Mouse (Mus musculus): Measurements from ENCODE around the gene Scd4.
"Not testable (repeated sequence)": the region's sequence is repeated elsewhere in the genome, so short reads cannot be mapped to it uniquely, and the experiment has no call there.

Gene Scd4

DNA sequence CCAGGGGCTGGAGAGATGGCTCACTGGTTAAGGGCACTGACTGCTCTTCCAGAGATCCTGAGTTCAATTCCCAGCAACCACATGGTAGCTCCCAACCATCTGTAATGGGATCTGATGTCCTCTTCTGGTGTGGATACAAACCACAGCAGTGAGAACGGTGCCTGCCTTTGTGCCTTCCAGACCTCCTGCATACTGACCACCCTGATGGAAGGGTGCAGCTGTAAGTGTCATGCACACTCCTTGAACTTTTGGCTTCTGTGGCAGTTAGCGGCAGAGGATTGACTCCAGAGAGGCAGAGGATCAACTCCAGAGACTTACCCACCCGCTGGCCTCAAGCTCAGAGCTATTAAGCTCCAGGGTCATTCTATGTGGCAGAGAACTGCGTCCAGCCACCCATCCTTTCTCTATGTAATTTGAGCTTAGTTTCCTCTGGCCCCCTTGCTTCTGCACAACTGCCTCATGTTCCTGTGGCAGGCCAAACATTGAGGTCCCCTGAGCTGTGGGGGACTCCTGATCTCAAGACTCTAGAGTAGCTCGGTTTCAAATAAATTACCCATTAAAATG lies 16.1 kb upstream of the Scd4 start:
- DNase-seq (ENCODE audit: low spot score in 2 of 2), result no peak

DNA sequence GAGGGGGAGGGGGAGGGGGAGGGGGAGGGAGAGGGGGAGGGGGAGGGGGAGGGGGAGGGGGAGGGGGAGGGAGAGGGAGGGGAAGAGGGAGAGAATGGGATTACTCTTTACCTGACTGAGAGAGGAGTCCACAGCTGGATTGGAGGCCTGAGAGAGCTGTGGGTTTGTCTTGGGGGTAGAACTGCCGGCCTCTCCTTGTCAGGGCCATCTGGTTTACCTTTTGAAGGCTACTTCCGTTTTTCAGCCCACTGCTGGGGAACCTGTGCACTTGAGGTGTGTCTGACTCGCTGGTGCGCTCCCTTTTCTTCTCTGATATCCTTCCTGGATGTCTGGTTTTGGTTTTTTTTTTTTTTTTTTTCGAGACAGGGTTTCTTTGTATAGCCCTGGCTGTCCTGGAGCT lies 15.5 kb upstream of the Scd4 start:
- DNase-seq (ENCODE audit: low spot score in 2 of 2), result no peak

DNA sequence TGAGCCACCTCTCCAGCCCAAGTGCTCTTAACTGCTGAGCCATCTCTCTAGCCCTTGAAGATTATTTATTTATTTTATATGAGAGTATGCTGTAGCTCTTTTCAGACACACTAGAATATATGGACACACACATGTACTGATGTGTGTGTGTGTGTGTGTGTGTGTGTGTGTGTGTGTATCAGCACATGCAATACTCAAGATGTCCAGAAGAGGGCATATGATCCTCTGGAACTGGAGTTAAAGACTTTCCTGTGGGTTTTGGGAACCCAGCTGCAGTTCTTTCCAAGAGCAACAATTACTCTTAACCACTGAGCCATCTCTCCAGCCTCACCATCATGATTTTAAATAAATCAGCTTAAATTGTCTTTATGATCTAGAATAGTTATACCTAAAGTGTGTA lies 14.3 kb upstream of the Scd4 start:
- no peak for DNase-seq (ENCODE audit: low spot score in 2 of 2)

DNA sequence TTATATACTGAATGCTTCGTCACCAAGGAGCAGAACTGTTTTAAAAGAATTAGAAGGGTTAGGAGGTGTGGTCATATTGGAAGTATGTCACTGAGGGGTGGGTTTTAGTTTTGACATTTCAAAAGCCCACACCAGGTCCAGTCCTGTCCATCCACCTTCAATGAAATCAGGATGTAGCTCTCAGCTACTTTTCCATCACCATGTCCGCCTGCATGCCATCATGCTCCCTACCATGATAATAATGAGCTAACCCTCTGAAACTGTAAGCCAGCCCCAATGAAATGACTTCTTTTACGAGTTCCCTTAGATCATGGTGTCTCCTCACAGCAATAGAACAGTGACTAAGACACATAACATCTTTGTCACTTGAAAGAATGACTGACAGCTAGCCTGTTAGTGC lies 12.6 kb upstream of the Scd4 start:
- no peak for DNase-seq (ENCODE audit: low spot score in 2 of 2)

GRCm38 (mm10) chr19:44321201-44321600 lies 11.7 kb upstream of the Scd4 start:
- DNase-seq (ENCODE audit: low spot score in 2 of 2), result no peak

DNA sequence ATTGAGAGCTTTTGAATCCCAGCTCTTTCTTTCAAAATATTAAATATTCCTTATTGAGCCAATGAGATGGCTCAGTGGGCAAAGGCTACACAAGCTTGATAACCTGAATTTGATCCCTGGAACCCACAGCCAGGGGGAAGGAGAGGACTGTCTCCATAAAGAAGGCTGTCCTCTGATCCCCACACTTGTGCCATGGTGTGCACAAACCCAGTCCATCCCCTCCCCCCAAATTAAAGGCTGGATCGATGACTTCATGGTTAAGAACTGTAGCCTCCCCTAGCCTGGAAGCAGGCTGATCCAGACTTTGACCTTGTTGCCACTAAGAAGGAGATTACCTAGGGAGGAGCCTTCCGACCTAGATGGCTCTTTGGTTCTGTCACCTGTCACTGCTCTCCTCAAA lies 11.3 kb upstream of the Scd4 start:
- DNase-seq (ENCODE audit: low spot score in 2 of 2), result no peak

- DNase-seq (ENCODE audit: low spot score in 2 of 2), result no peak
Observed at GRCm38 (mm10) chr19:44329566-44329965, 3.3 kb upstream of the Scd4 start.

- not testable (repeated sequence) for DNase-seq (ENCODE audit: low spot score in 2 of 2)
Observed at GRCm38 (mm10) chr19:44331128-44331527, 1.8 kb upstream of the Scd4 start.

DNA sequence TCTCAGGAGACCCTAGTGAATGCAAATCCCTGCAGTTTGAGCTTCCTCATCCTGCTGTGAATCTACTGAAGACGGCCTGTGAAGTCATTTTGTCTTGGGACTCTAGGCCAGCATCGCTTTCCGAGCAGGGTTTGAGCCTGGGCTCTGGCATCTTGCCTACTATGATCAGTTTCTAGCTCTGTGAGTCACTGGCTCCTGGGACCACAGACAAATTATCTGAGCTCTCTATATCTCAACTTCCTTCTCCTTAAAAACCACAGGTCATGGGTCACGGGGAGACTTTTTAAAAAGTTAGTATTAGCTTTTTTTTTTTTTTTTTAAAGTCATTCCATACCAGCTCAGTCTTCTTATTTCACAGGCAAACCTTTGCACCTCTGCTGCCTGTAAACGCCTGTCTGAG lies 981 bp upstream of the Scd4 start:
- no peak for DNase-seq (ENCODE audit: low spot score in 2 of 2)

- DNase-seq (ENCODE audit: low spot score in 2 of 2), result peak; percentile 74 to 84
Observed at GRCm38 (mm10) chr19:44332326-44332725, 566 bp upstream of the Scd4 start.

- DNase-seq (ENCODE audit: low spot score in 2 of 2), result no peak
Observed at GRCm38 (mm10) chr19:44333991-44334390, 1.1 kb downstream of the Scd4 start.

GRCm38 (mm10) chr19:44335876-44336662 lies 3.2 kb downstream of the Scd4 start:
- peak; percentile 24 to 51 for DNase-seq (ENCODE audit: low spot score in 2 of 2)

- DNase-seq (ENCODE audit: low spot score in 2 of 2), result no peak
Observed at GRCm38 (mm10) chr19:44349689-44350088, 16.8 kb downstream of the Scd4 start.

GRCm38 (mm10) chr19:44351756-44352155 lies 18.9 kb downstream of the Scd4 start:
- no peak for DNase-seq (ENCODE audit: low spot score in 2 of 2)

DNA sequence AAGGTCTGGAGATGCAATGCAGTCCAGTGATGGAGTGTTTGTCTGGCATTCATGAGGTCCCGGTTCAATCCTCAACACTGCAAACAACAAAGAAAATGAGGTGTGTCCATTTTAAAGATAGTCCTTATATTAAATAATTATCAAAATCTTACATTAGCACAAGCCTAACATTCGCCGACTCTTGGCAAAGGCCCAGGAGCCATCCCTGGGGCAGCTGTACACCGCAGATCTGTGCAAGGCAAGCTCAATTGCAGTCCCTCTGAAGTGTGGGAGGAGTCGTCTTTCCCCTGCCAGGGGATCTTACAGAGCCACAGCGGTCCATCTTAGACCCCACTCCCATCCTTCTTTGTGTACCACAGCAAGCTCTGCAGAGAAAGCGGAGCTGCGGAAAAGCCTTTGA lies 25.8 kb downstream of the Scd4 start:
- no peak for DNase-seq (ENCODE audit: low spot score in 2 of 2)

DNA sequence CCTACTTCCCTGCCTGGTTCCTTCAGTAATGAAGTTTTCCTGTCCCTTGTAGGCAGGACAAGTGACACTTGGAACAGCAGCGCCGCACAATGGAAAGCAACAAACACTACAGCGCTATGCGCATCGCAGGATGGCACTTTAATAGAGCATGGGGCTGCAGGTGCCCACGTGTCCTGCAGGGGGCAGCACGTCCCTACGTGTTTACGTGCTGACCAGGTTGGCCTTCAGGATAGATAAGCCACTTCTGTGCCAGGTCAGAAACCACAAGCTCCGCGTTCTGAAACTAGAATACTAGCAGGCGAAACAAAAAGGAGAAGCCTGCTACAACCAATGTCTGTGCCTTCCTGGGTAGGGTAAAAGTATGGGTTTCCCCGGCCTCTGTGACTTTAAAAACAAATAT lies 30.6 kb downstream of the Scd4 start:
- peak; percentile 44 to 56 for DNase-seq (ENCODE audit: low spot score in 2 of 2)

DNA sequence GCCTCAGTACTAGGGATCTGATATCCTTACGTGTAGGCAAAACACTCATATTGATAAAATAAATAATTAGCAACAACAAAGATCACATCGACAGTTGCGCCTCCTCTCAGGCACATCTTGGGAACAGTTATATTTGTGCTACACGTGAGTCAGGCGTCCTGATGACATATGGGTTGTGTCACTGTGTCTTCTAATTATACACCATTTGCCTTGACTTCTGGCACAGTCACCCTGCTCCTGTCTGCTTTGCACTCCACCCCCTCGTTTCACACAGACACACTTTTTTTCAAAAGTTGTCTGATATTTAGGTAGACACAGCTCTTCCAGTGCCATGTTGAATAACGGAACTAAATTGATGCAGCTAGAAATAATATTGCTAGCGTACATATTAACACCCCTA lies 31.1 kb downstream of the Scd4 start:
- peak; percentile 13 to 16 for DNase-seq (ENCODE audit: low spot score in 2 of 2)

DNA sequence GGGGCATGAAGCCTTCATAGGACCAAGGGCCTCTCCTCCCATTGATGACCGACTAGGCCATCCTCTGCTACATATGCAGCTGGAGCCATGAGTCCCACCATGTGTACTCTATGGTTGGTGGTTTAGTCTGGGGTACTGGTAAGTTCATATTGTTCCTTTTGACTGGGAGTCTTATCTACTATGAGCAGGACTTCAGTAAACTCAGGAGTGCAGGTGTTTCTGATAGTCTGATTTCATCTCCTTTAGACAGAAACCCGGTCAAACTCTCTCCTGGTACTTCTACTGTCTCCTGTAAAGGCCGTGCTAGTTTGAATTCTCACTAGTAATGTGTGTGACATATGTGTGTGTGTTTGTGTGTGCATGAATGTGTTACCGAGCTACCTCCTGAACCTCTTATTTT lies 32.8 kb downstream of the Scd4 start:
- DNase-seq (ENCODE audit: low spot score in 2 of 2), result no peak

- DNase-seq (ENCODE audit: low spot score in 2 of 2), result not testable (repeated sequence)
Observed at GRCm38 (mm10) chr19:44367076-44367475, 34.2 kb downstream of the Scd4 start.

- DNase-seq (ENCODE audit: low spot score in 2 of 2), result no peak
Observed at GRCm38 (mm10) chr19:44369371-44369770, 36.5 kb downstream of the Scd4 start.

DNA sequence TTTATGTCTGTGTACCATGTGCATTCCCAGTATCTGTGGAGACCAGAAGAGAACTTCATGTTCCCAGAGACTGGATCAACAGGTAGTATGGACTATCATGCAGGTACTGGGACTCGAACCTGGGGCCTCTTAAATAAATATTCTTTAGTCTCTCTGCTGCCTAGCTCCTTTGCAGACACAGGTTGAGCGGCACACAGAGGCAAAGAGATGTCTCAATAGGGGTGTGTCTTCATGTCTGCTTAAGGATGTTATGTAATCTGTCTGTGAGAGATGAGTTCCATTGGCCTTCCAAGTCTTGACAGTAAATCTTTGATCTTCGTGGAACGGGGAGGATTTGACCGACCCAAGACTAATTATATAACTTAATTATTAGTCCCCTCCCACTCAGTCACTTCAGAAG lies 37.3 kb downstream of the Scd4 start:
- DNase-seq (ENCODE audit: low spot score in 2 of 2), result no peak

GRCm38 (mm10) chr19:44372969-44373368 lies 40.1 kb downstream of the Scd4 start:
- DNase-seq (ENCODE audit: low spot score in 2 of 2), result peak; percentile 25 to 41

DNA sequence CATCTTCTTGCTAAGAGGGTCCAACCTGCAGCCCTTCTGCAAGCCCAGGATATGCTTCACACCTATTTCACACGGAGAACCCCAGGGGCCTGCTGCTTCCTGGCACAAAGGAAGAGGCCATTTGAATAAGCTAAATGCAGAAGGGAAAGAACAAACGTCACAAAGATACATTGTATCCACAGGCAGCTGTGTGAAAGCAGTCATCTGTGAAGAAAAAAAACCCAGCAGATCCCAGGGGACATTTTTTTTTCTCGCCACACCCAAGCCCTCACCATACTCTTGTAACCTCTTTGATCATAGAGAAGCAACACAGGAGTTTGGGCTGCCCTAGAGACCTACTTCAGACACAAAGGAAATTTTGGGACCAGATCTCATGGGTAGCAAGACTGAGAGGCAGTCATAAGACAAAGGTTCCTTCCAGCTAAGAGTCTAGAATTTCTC lies 43.6 kb downstream of the Scd4 start:
- no peak for DNase-seq (ENCODE audit: low spot score in 2 of 2)

All from right cerebral cortex, postnatal 36 days (tissue).